Mouse (Mus musculus): ENCODE measurements around the gene Gap43. TPM values are rescaled to one million over a fixed set of nuclear protein-coding genes. Genes with fewer than 3 reads are reported as not detected.

The Gap43 gene
- polyA plus RNA-seq, 1 experiment = not detected

- Histone ChIP-seq H3K36me3 (ENCODE audit: control insufficient read depth, insufficient read depth, low read length) (no peaks in the 10 kb centered on the region), H3K4me3 (ENCODE audit: extremely low read depth, insufficient read depth, insufficient read length) (no peak overlapping the region), H3K27ac (ENCODE audit: insufficient read depth, low read length) (no peak overlapping the region), H3K4me1 (ENCODE audit: control insufficient read depth, insufficient read depth, insufficient read length) (no peaks in the 10 kb centered on the region), H3K27me3 (ENCODE audit: control insufficient read depth, insufficient read depth, low read length) (no peaks in the 10 kb centered on the region)
- no peak for TF ChIP-seq POLR2A (IDR thresholded peaks at IDR 0.05; ENCODE audit: low read depth, low read length)
- no peak for TF ChIP-seq CTCF (IDR thresholded peaks at IDR 0.05; ENCODE audit: extremely low read depth, insufficient read depth, insufficient read length, insufficient replicate concordance)
- WGBS = 5% methylated on average over 14 of the region's 14 CpGs
- no peak for DNase-seq (ENCODE audit: low read depth in 1 of 2, low spot score in 2 of 2)
These were observed 34.3 kb downstream of the Gap43 start for GRCm38 (mm10) chr16:42305934-42306701.

GRCm38 (mm10) chr16:42303461-42303860 is 37.0 kb downstream of the Gap43 start:
- Histone ChIP-seq H3K4me3 (ENCODE audit: extremely low read depth, insufficient read depth, insufficient read length) (no peak overlapping the region), H3K27ac (ENCODE audit: insufficient read depth, low read length) (no peak overlapping the region), H3K36me3 (ENCODE audit: control insufficient read depth, insufficient read depth, low read length) (no peaks in the 10 kb centered on the region), H3K4me1 (ENCODE audit: control insufficient read depth, insufficient read depth, insufficient read length) (no peaks in the 10 kb centered on the region), H3K27me3 (ENCODE audit: control insufficient read depth, insufficient read depth, low read length) (no peaks in the 10 kb centered on the region)
- DNase-seq (ENCODE audit: low read depth in 1 of 2, low spot score in 2 of 2) = no peak
- WGBS = 85% methylated on average over 6 of the region's 6 CpGs
- TF ChIP-seq POLR2A (IDR thresholded peaks at IDR 0.05; ENCODE audit: low read depth, low read length) (no peak), CTCF (IDR thresholded peaks at IDR 0.05; ENCODE audit: extremely low read depth, insufficient read depth, insufficient read length, insufficient replicate concordance) (no peak)

GRCm38 (mm10) chr16:42294481-42294880 is 46.0 kb downstream of the Gap43 start:
- TF ChIP-seq POLR2A (IDR thresholded peaks at IDR 0.05; ENCODE audit: low read depth, low read length) (no peak), CTCF (IDR thresholded peaks at IDR 0.05; ENCODE audit: extremely low read depth, insufficient read depth, insufficient read length, insufficient replicate concordance) (no peak)
- Histone ChIP-seq H3K4me3 (ENCODE audit: extremely low read depth, insufficient read depth, insufficient read length) (no peak overlapping the region), H3K36me3 (ENCODE audit: control insufficient read depth, insufficient read depth, low read length) (no peaks in the 10 kb centered on the region), H3K27me3 (ENCODE audit: control insufficient read depth, insufficient read depth, low read length) (no peaks in the 10 kb centered on the region), H3K27ac (ENCODE audit: insufficient read depth, low read length) (no peak overlapping the region), H3K4me1 (ENCODE audit: control insufficient read depth, insufficient read depth, insufficient read length) (no peaks in the 10 kb centered on the region)
- DNase-seq (ENCODE audit: low read depth in 1 of 2, low spot score in 2 of 2) = no peak
- WGBS = 88% methylated on average over 5 of the region's 5 CpGs

- H3K36me3 ChIP-seq (ENCODE audit: control insufficient read depth, insufficient read depth, low read length) = no peaks in the 10 kb centered on the region
- H3K4me3 ChIP-seq (ENCODE audit: extremely low read depth, insufficient read depth, insufficient read length) = no peak overlapping the region
- no peaks in the 10 kb centered on the region for H3K27me3 ChIP-seq (ENCODE audit: control insufficient read depth, insufficient read depth, low read length)
- no peak overlapping the region for H3K27ac ChIP-seq (ENCODE audit: insufficient read depth, low read length)
- no peaks in the 10 kb centered on the region for H3K4me1 ChIP-seq (ENCODE audit: control insufficient read depth, insufficient read depth, insufficient read length)
- TF ChIP-seq POLR2A (IDR thresholded peaks at IDR 0.05; ENCODE audit: low read depth, low read length) = no peak
- no peak for DNase-seq (ENCODE audit: low read depth in 1 of 2, low spot score in 2 of 2)
- 86% methylated on average over 2 of the region's 2 CpGs for WGBS
These were observed 46.4 kb downstream of the Gap43 start for GRCm38 (mm10) chr16:42294056-42294455.

- no peaks in the 10 kb centered on the region for H3K27me3 ChIP-seq (ENCODE audit: control insufficient read depth, insufficient read depth, low read length)
- no peak overlapping the region for H3K27ac ChIP-seq (ENCODE audit: insufficient read depth, low read length)
- no peaks in the 10 kb centered on the region for H3K36me3 ChIP-seq (ENCODE audit: control insufficient read depth, insufficient read depth, low read length)
- TF ChIP-seq CTCF (IDR thresholded peaks at IDR 0.05; ENCODE audit: extremely low read depth, insufficient read depth, insufficient read length, insufficient replicate concordance) (no peak), POLR2A (IDR thresholded peaks at IDR 0.05; ENCODE audit: low read depth, low read length) (no peak)
- H3K4me3 ChIP-seq (ENCODE audit: extremely low read depth, insufficient read depth, insufficient read length) = no peak overlapping the region
- no peak for DNase-seq (ENCODE audit: low read depth in 1 of 2, low spot score in 2 of 2)
- 94% methylated on average over 8 of the region's 8 CpGs for WGBS
- H3K4me1 ChIP-seq (ENCODE audit: control insufficient read depth, insufficient read depth, insufficient read length) = no peaks in the 10 kb centered on the region
These were observed 48.9 kb downstream of the Gap43 start for GRCm38 (mm10) chr16:42291572-42291971.

GRCm38 (mm10) chr16:42284005-42284404 is 56.4 kb downstream of the Gap43 start:
- no peaks in the 10 kb centered on the region for H3K36me3 ChIP-seq (ENCODE audit: control insufficient read depth, insufficient read depth, low read length)
- H3K4me1 ChIP-seq (ENCODE audit: control insufficient read depth, insufficient read depth, insufficient read length) = no peaks in the 10 kb centered on the region
- H3K4me3 ChIP-seq (ENCODE audit: extremely low read depth, insufficient read depth, insufficient read length) = no peak overlapping the region
- H3K27me3 ChIP-seq (ENCODE audit: control insufficient read depth, insufficient read depth, low read length) = no peaks in the 10 kb centered on the region
- DNase-seq (ENCODE audit: low read depth in 1 of 2, low spot score in 2 of 2) = no peak
- no peak for TF ChIP-seq POLR2A (IDR thresholded peaks at IDR 0.05; ENCODE audit: low read depth, low read length)
- 94% methylated on average over 3 of the region's 3 CpGs for WGBS
- no peak overlapping the region for H3K27ac ChIP-seq (ENCODE audit: insufficient read depth, low read length)

- Histone ChIP-seq H3K4me3 (ENCODE audit: extremely low read depth, insufficient read depth, insufficient read length) (no peak overlapping the region), H3K27me3 (ENCODE audit: control insufficient read depth, insufficient read depth, low read length) (no peaks in the 10 kb centered on the region), H3K4me1 (ENCODE audit: control insufficient read depth, insufficient read depth, insufficient read length) (no peaks in the 10 kb centered on the region), H3K36me3 (ENCODE audit: control insufficient read depth, insufficient read depth, low read length) (no peaks in the 10 kb centered on the region), H3K27ac (ENCODE audit: insufficient read depth, low read length) (no peak overlapping the region)
- TF ChIP-seq POLR2A (IDR thresholded peaks at IDR 0.05; ENCODE audit: low read depth, low read length) = no peak
- TF ChIP-seq CTCF (IDR thresholded peaks at IDR 0.05; ENCODE audit: extremely low read depth, insufficient read depth, insufficient read length, insufficient replicate concordance) = no peak
- WGBS = 88% methylated on average over 2 of the region's 2 CpGs
- DNase-seq (ENCODE audit: low read depth in 1 of 2, low spot score in 2 of 2) = no peak
These were observed 62.7 kb downstream of the Gap43 start for GRCm38 (mm10) chr16:42277713-42278112.
